Mouse (Mus musculus) hindlimb bud, embryonic 11.5 days (tissue): ENCODE results near the gene Gm21964.

Experiments
- DNase-seq: peaks from one replicate; pipeline ENCODE4 v3.0.0-alpha.2; 2012; ENCODE audit warnings: low read depth, low spot score; ENCODE audit errors: extremely low spot score

Gm21964 gene

GRCm38 (mm10) chr8:110100907-110101306, at the start of gene Gm21964:
Gene Gm21964, plus strand, starts transcription at chr8:110101207.
- no peak for DNase-seq

GRCm38 (mm10) chr8:110051208-110051607, 49.8 kb upstream of the Gm21964 start:
- no peak for DNase-seq

GRCm38 (mm10) chr8:110058207-110058606, 42.8 kb upstream of the Gm21964 start:
- DNase-seq: no peak

- no peak for DNase-seq
These were observed 36.8 kb upstream of the Gm21964 start for GRCm38 (mm10) chr8:110064161-110064560.

- no peak for DNase-seq
These were observed 36.2 kb upstream of the Gm21964 start for GRCm38 (mm10) chr8:110064606-110065365.

GRCm38 (mm10) chr8:110065676-110066075, 35.3 kb upstream of the Gm21964 start:
- no peak for DNase-seq

GRCm38 (mm10) chr8:110069706-110070105, 31.3 kb upstream of the Gm21964 start:
- DNase-seq: no peak

GRCm38 (mm10) chr8:110071600-110071999, 29.4 kb upstream of the Gm21964 start:
- DNase-seq: peak; percentile 57

GRCm38 (mm10) chr8:110074496-110074895, 26.5 kb upstream of the Gm21964 start:
- DNase-seq: no peak

GRCm38 (mm10) chr8:110079282-110080221, 21.5 kb upstream of the Gm21964 start, which contains the start of gene Zfp612:
Gene Zfp612, plus strand, starts transcription at chr8:110079746.
- DNase-seq: no peak

GRCm38 (mm10) chr8:110082416-110083105, 18.4 kb upstream of the Gm21964 start:
- DNase-seq: no peak

GRCm38 (mm10) chr8:110091869-110092268, 9.1 kb upstream of the Gm21964 start:
- no peak for DNase-seq

- DNase-seq: no peak
These were observed 669 bp downstream of the Gm21964 start for GRCm38 (mm10) chr8:110101676-110102075.

GRCm38 (mm10) chr8:110102653-110103052, 1.6 kb downstream of the Gm21964 start, which contains the start of gene Gm17720:
Gene Gm17720, minus strand, starts transcription at chr8:110102753.
- DNase-seq: no peak

GRCm38 (mm10) chr8:110119715-110120114, 18.7 kb downstream of the Gm21964 start:
- DNase-seq: no peak

- peak; percentile 30 for DNase-seq
These were observed 29.5 kb downstream of the Gm21964 start for GRCm38 (mm10) chr8:110130537-110130936.

- DNase-seq: no peak
These were observed 33.2 kb downstream of the Gm21964 start for GRCm38 (mm10) chr8:110134236-110134635.

GRCm38 (mm10) chr8:110135515-110135914, 34.5 kb downstream of the Gm21964 start:
- no peak for DNase-seq

GRCm38 (mm10) chr8:110140156-110140555, 39.1 kb downstream of the Gm21964 start:
- DNase-seq: no peak

GRCm38 (mm10) chr8:110140770-110141169, 39.8 kb downstream of the Gm21964 start:
- no peak for DNase-seq

- DNase-seq: peak; percentile 42
These were observed 44.5 kb downstream of the Gm21964 start for GRCm38 (mm10) chr8:110145538-110145937.
